Mouse (Mus musculus): ENCODE measurements around the gene Stard7. TPM values are rescaled to one million over a fixed set of nuclear protein-coding genes. Genes with fewer than 3 reads are reported as not detected.

Stard7 gene
- polyA plus RNA-seq, 1 experiment from 2014 or later: 76.1 TPM

GRCm38 (mm10) chr2:127251880-127252527 is 18.0 kb upstream of the Stard7 start:
- Histone ChIP-seq H3K9ac (replicated peaks; ENCODE audit: low read length) (no peak overlapping the region), H3K36me3 (ENCODE audit: insufficient read depth, low read length) (peaks cover 12% of the 10 kb centered on the region; the same call in 1 of the 2 replicates), H3K4me1 (ENCODE audit: insufficient read depth, low read length) (peaks cover 23% of the 10 kb centered on the region), H3K4me3 (ENCODE audit: low read length) (no peak overlapping the region), H3K9me3 (ENCODE audit: low read length) (no peaks in the 10 kb centered on the region), H3K27me3 (ENCODE audit: insufficient read depth, low read length) (no peaks in the 10 kb centered on the region), H3K27ac (ENCODE audit: low read length) (0 out of 2 replicates have a peak overlapping the region, but pooled peaks have one; percentile 37), H3K4me2 (replicated peaks; ENCODE audit: low read depth, low read length) (no peak overlapping the region)
- 21% methylated on average over 3 of the region's 3 CpGs for WGBS
- no peak for ATAC-seq (ENCODE audit: low FRiP score, low TSS enrichment)

- no peak overlapping the region for H3K9ac ChIP-seq (replicated peaks; ENCODE audit: low read length)
- no peak for ATAC-seq (ENCODE audit: low FRiP score, low TSS enrichment)
- WGBS: 33% methylated on average over 5 of the region's 5 CpGs
- peaks cover 21% of the 10 kb centered on the region for H3K4me1 ChIP-seq (ENCODE audit: insufficient read depth, low read length)
- H3K36me3 ChIP-seq (ENCODE audit: insufficient read depth, low read length): peaks cover 19% of the 10 kb centered on the region
- no peaks in the 10 kb centered on the region for H3K27me3 ChIP-seq (ENCODE audit: insufficient read depth, low read length)
- no peak overlapping the region for H3K4me3 ChIP-seq (ENCODE audit: low read length)
- H3K9me3 ChIP-seq (ENCODE audit: low read length): no peaks in the 10 kb centered on the region
- no peak overlapping the region for H3K4me2 ChIP-seq (replicated peaks; ENCODE audit: low read depth, low read length)
- H3K27ac ChIP-seq (ENCODE audit: low read length): 0 out of 2 replicates have a peak overlapping the region, but pooled peaks have one; percentile 37
Measured at GRCm38 (mm10) chr2:127252787-127253186, 17.2 kb upstream of the Stard7 start.

GRCm38 (mm10) chr2:127254604-127255134 is 15.3 kb upstream of the Stard7 start:
- Histone ChIP-seq H3K36me3 (ENCODE audit: insufficient read depth, low read length) (peaks cover 38% of the 10 kb centered on the region), H3K9me3 (ENCODE audit: low read length) (no peaks in the 10 kb centered on the region), H3K27ac (ENCODE audit: low read length) (0 out of 2 replicates have a peak overlapping the region, but pooled peaks have one; percentile 5), H3K9ac (replicated peaks; ENCODE audit: low read length) (no peak overlapping the region), H3K27me3 (ENCODE audit: insufficient read depth, low read length) (no peaks in the 10 kb centered on the region), H3K4me2 (replicated peaks; ENCODE audit: low read depth, low read length) (no peak overlapping the region), H3K4me3 (ENCODE audit: low read length) (no peak overlapping the region), H3K4me1 (ENCODE audit: insufficient read depth, low read length) (peaks cover 12% of the 10 kb centered on the region)
- ATAC-seq (ENCODE audit: low FRiP score, low TSS enrichment): no peak
- WGBS: 75% methylated on average over 3 of the region's 3 CpGs

- H3K27me3 ChIP-seq (ENCODE audit: insufficient read depth, low read length): no peaks in the 10 kb centered on the region
- ATAC-seq (ENCODE audit: low FRiP score, low TSS enrichment): no peak
- no peak overlapping the region for H3K4me3 ChIP-seq (ENCODE audit: low read length)
- WGBS: 43% methylated on average over 6 of the region's 6 CpGs
- no peak overlapping the region for H3K4me2 ChIP-seq (replicated peaks; ENCODE audit: low read depth, low read length)
- no peak overlapping the region for H3K9ac ChIP-seq (replicated peaks; ENCODE audit: low read length)
- 0 out of 2 replicates have a peak overlapping the region, but pooled peaks have one; percentile 5 for H3K27ac ChIP-seq (ENCODE audit: low read length)
- H3K4me1 ChIP-seq (ENCODE audit: insufficient read depth, low read length): peaks cover 12% of the 10 kb centered on the region
- peaks cover 40% of the 10 kb centered on the region for H3K36me3 ChIP-seq (ENCODE audit: insufficient read depth, low read length)
- no peaks in the 10 kb centered on the region for H3K9me3 ChIP-seq (ENCODE audit: low read length)
Measured at GRCm38 (mm10) chr2:127255294-127255693, 14.7 kb upstream of the Stard7 start.

GRCm38 (mm10) chr2:127259340-127259739 is 10.7 kb upstream of the Stard7 start:
- no peaks in the 10 kb centered on the region; the same call in 1 of the 2 replicates for H3K4me1 ChIP-seq (ENCODE audit: insufficient read depth, low read length)
- no peak overlapping the region for H3K27ac ChIP-seq (ENCODE audit: low read length)
- no peaks in the 10 kb centered on the region for H3K27me3 ChIP-seq (ENCODE audit: insufficient read depth, low read length)
- peaks cover 40% of the 10 kb centered on the region for H3K36me3 ChIP-seq (ENCODE audit: insufficient read depth, low read length)
- no peak for ATAC-seq (ENCODE audit: low FRiP score, low TSS enrichment)
- H3K9me3 ChIP-seq (ENCODE audit: low read length): no peaks in the 10 kb centered on the region
- no peak overlapping the region for H3K4me3 ChIP-seq (ENCODE audit: low read length)
- H3K9ac ChIP-seq (replicated peaks; ENCODE audit: low read length): no peak overlapping the region
- no peak overlapping the region for H3K4me2 ChIP-seq (replicated peaks; ENCODE audit: low read depth, low read length)
- WGBS: 75% methylated on average over 5 of the region's 5 CpGs

- H3K9ac ChIP-seq (replicated peaks; ENCODE audit: low read length): no peak overlapping the region
- ATAC-seq (ENCODE audit: low FRiP score, low TSS enrichment): no peak
- H3K4me2 ChIP-seq (replicated peaks; ENCODE audit: low read depth, low read length): no peak overlapping the region
- no peak overlapping the region for H3K4me3 ChIP-seq (ENCODE audit: low read length)
- H3K9me3 ChIP-seq (ENCODE audit: low read length): no peaks in the 10 kb centered on the region
- peaks cover 23% of the 10 kb centered on the region for H3K36me3 ChIP-seq (ENCODE audit: insufficient read depth, low read length)
- H3K4me1 ChIP-seq (ENCODE audit: insufficient read depth, low read length): no peaks in the 10 kb centered on the region
- H3K27ac ChIP-seq (ENCODE audit: low read length): no peak overlapping the region
- no peaks in the 10 kb centered on the region for H3K27me3 ChIP-seq (ENCODE audit: insufficient read depth, low read length)
Measured at GRCm38 (mm10) chr2:127262480-127262879, 7.5 kb upstream of the Stard7 start.

- no peaks in the 10 kb centered on the region for H3K36me3 ChIP-seq (ENCODE audit: insufficient read depth, low read length)
- no peaks in the 10 kb centered on the region for H3K9me3 ChIP-seq (ENCODE audit: low read length)
- H3K4me3 ChIP-seq (ENCODE audit: low read length): no peak overlapping the region
- H3K4me2 ChIP-seq (replicated peaks; ENCODE audit: low read depth, low read length): no peak overlapping the region
- H3K9ac ChIP-seq (replicated peaks; ENCODE audit: low read length): no peak overlapping the region
- no peak for ATAC-seq (ENCODE audit: low FRiP score, low TSS enrichment)
- 54% methylated on average over 4 of the region's 4 CpGs for WGBS
- no peaks in the 10 kb centered on the region for H3K27me3 ChIP-seq (ENCODE audit: insufficient read depth, low read length)
- H3K27ac ChIP-seq (ENCODE audit: low read length): no peak overlapping the region
- peaks cover 3% of the 10 kb centered on the region for H3K4me1 ChIP-seq (ENCODE audit: insufficient read depth, low read length)
Measured at GRCm38 (mm10) chr2:127267854-127268253, 2.2 kb upstream of the Stard7 start.

GRCm38 (mm10) chr2:127270300-127271041 is 453 bp downstream of the Stard7 start:
- WGBS: under 1% methylated on average over 70 of the region's 75 CpGs

GRCm38 (mm10) chr2:127271042-127271515 is 1.1 kb downstream of the Stard7 start:
- Histone ChIP-seq H3K36me3 (ENCODE audit: insufficient read depth, low read length) (no peaks in the 10 kb centered on the region), H3K9me3 (ENCODE audit: low read length) (no peaks in the 10 kb centered on the region), H3K27ac (ENCODE audit: low read length) (peak overlapping the region; percentile 99), H3K4me1 (ENCODE audit: insufficient read depth, low read length) (peaks cover 7% of the 10 kb centered on the region), H3K27me3 (ENCODE audit: insufficient read depth, low read length) (no peaks in the 10 kb centered on the region), H3K4me3 (ENCODE audit: low read length) (peak overlapping the region; percentile 97), H3K4me2 (replicated peaks; ENCODE audit: low read depth, low read length) (peak overlapping the region; percentile 79), H3K9ac (replicated peaks; ENCODE audit: low read length) (peak overlapping the region; percentile 89)
- WGBS: 10% methylated on average over 8 of the region's 8 CpGs
- no peak for ATAC-seq (ENCODE audit: low FRiP score, low TSS enrichment)

More at GRCm38 (mm10) chr2:127270300-127271041, 453 bp downstream of the Stard7 start:
- Histone ChIP-seq H3K4me3 (ENCODE audit: low read length) (peak overlapping the region; percentile 97), H3K9ac (replicated peaks; ENCODE audit: low read length) (peak overlapping the region; percentile 89), H3K9me3 (ENCODE audit: low read length) (no peaks in the 10 kb centered on the region), H3K36me3 (ENCODE audit: insufficient read depth, low read length) (no peaks in the 10 kb centered on the region), H3K27me3 (ENCODE audit: insufficient read depth, low read length) (no peaks in the 10 kb centered on the region), H3K4me1 (ENCODE audit: insufficient read depth, low read length) (peaks cover 6% of the 10 kb centered on the region), H3K27ac (ENCODE audit: low read length) (peak overlapping the region; percentile 99), H3K4me2 (replicated peaks; ENCODE audit: low read depth, low read length) (peak overlapping the region; percentile 79)
- ATAC-seq (ENCODE audit: low FRiP score, low TSS enrichment): peak; percentile 96

All from kidney, embryonic 16.5 days (tissue).